Mouse (Mus musculus): ENCODE results near the gene Gm42420. TPM values are rescaled to one million over a fixed set of nuclear protein-coding genes. Genes with fewer than 3 reads are reported as not detected.

Gene Gm42420
- polyA plus RNA-seq, 1 experiment, result 1.3 TPM

DNA sequence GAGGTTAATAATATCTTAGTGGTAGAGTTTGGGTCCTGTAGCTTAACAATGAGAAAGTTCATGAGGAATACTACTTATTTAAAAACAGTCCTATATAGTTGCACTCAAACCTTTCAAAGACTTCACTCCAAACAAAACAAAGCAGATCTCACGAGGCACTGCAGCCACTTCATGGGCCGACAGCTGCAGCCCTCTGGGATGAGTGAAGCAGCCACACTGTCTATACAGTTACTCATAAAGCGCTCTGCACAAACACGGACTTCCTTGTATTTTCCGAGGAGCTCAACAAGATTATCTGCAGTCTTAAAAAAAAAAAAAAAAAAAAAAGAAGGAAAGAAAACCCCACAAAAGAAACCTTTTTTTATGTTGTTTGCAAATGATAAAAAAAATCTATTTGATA lies 21.8 kb downstream of the Gm42420 start:
- DNase-seq (ENCODE audit: low read depth), result peak; percentile 9
- TF ChIP-seq CTCF (IDR thresholded peaks at IDR 0.05; ENCODE audit: borderline replicate concordance, extremely low read depth, insufficient read depth, insufficient read length) (no peak), POLR2A (IDR thresholded peaks at IDR 0.05; ENCODE audit: borderline replicate concordance, extremely low read depth, insufficient read depth, insufficient read length, poor library complexity, severe bottlenecking) (no peak)

DNA sequence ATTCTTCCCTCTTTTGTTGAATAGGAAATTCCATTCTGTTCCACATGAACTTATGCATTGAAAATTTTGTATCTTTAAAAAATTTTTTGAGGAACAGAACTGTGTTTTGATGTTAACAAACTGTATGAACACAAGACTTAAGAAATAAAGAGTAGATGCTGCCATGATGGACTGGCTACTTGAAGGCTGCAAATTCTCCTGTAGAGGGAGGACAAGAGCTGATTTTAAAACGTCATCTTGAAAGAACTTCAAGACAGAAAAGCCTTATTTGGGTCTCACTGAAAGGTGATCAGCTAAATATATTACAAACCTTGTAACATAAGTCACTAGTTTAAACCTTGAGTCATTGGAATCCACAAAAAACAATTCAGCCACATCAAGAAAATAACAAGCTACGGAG lies 24.7 kb downstream of the Gm42420 start:
- TF ChIP-seq POLR2A (IDR thresholded peaks at IDR 0.05; ENCODE audit: borderline replicate concordance, extremely low read depth, insufficient read depth, insufficient read length, poor library complexity, severe bottlenecking), result no peak
- TF ChIP-seq CTCF (IDR thresholded peaks at IDR 0.05; ENCODE audit: borderline replicate concordance, extremely low read depth, insufficient read depth, insufficient read length), result no peak
- peak; percentile 41 for DNase-seq (ENCODE audit: low read depth)

DNA sequence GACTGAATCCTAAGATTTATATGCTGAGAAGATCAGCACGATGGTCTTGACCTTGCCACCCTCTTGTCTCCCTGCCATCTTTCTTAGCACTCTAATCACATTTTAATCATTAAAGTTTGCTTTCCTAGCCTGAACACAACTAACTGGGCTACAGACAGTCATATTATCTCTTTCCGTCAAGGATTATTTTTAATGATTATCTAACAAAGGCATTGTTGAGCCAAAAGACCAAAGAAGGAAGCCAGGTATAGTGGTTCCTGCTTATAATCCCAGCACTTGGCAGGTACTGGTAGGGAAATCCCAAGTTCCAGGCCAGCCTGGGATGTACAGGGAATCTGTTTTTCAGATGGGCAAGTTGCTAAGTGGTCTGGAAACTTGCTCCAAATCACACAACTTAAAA lies 25.7 kb downstream of the Gm42420 start:
- TF ChIP-seq CTCF (IDR thresholded peaks at IDR 0.05; ENCODE audit: borderline replicate concordance, extremely low read depth, insufficient read depth, insufficient read length) (no peak), POLR2A (IDR thresholded peaks at IDR 0.05; ENCODE audit: borderline replicate concordance, extremely low read depth, insufficient read depth, insufficient read length, poor library complexity, severe bottlenecking) (no peak)

More for the DNA sequence above, 25.7 kb downstream of the Gm42420 start:
- no peak for DNase-seq (ENCODE audit: low read depth)

Other genes with a start within 250 kb of the Gm42420 start
- 37.5 and 42.7 TPM in 2 replicates for gene Slc37a3, start 208.1 kb upstream of the Gm42420 start, polyA plus RNA-seq (2012; rRNA removed)
- gene Rab19, start 204.6 kb upstream of the Gm42420 start, polyA plus RNA-seq (2012; rRNA removed), result 0.13 and 0.14 TPM in 2 replicates
- gene Mkrn1, start 165.3 kb upstream of the Gm42420 start, polyA plus RNA-seq (2012; rRNA removed), result 159 and 185 TPM in 2 replicates
- gene Dennd2a, start 27.9 kb upstream of the Gm42420 start, polyA plus RNA-seq (2012; rRNA removed), result 37.7 and 44.3 TPM in 2 replicates
- gene Adck2, start 11.9 kb upstream of the Gm42420 start, polyA plus RNA-seq (2012; rRNA removed), result 16.5 and 23.3 TPM in 2 replicates
- 188 and 313 TPM in 2 replicates for gene Ndufb2, start 6.8 kb downstream of the Gm42420 start, polyA plus RNA-seq (2012; rRNA removed)
- 24.0 and 26.9 TPM in 2 replicates for gene Braf, start 139.7 kb downstream of the Gm42420 start, polyA plus RNA-seq (2012; rRNA removed)
- 249 and 331 TPM in 2 replicates for gene Mrps33, start 225.2 kb downstream of the Gm42420 start, polyA plus RNA-seq (2012; rRNA removed)

Measured in brain, embryonic 14.5 days (tissue).